Mouse (Mus musculus) heart, postnatal 0 days (tissue): ENCODE results near the gene Gm20431. TPM values are rescaled to one million over a fixed set of nuclear protein-coding genes. Genes with fewer than 3 reads are reported as not detected.

ENCODE experiments used
- ATAC-seq: fragments of 200-750 bp; cut with Nextera tagmentation; 2 replicates; pipeline ENCODE4 v1.8.0; 2017; ENCODE audit warnings: low read depth, moderate number of reproducible peaks, moderate library complexity; ENCODE audit not compliant: insufficient read depth
- DNase-seq: peaks from one replicate; pipeline ENCODE4 v3.0.0-alpha.2; 2016; ENCODE audit warnings: low spot score
- H3K27ac ChIP-seq: fragments of 300-500 bp; sonication (generic); 2 replicates; pipeline ENCODE4 v1.5.1; 2014; ENCODE audit warnings: low read depth, mild to moderate bottlenecking
- H3K27me3 ChIP-seq: fragments of 300-500 bp; sonication (generic); 2 replicates; pipeline ENCODE4 v1.6.1; 2014; ENCODE audit warnings: low read length, mixed read lengths; ENCODE audit not compliant: control insufficient read depth, insufficient read depth
- H3K36me3 ChIP-seq: fragments of 300-500 bp; sonication (generic); replicated peaks from 2 replicates; pipeline ENCODE4 v1.6.1; 2014; ENCODE audit warnings: low read length, mixed read lengths; ENCODE audit not compliant: control insufficient read depth, insufficient read depth
- H3K4me1 ChIP-seq: fragments of 300-500 bp; sonication (generic); 2 replicates; pipeline ENCODE4 v1.6.1; 2014; ENCODE audit warnings: antibody characterized with exemption; ENCODE audit not compliant: control insufficient read depth, insufficient read depth
- H3K4me2 ChIP-seq: fragments of 300-500 bp; sonication (generic); 2 replicates; pipeline ENCODE4 v1.6.1; 2014; ENCODE audit warnings: low read depth, mild to moderate bottlenecking, low read length, moderate library complexity
- H3K4me3 ChIP-seq: fragments of 300-500 bp; sonication (generic); 2 replicates; pipeline ENCODE4 v1.5.1; 2014; ENCODE audit warnings: low read depth, low read length
- H3K9ac ChIP-seq: fragments of 300-500 bp; sonication (generic); replicated peaks from 2 replicates; pipeline ENCODE4 v1.6.1; 2014; ENCODE audit warnings: low read depth, low read length, mixed read lengths
- H3K9me3 ChIP-seq: fragments of 300-500 bp; sonication (generic); replicated peaks from 2 replicates; pipeline ENCODE4 v1.6.1; 2016; ENCODE audit warnings: low read length; ENCODE audit not compliant: control insufficient read depth
- CTCF ChIP-seq: IDR thresholded peaks from 2 replicates; pipeline ENCODE4 v1.5.1; 2016; ENCODE audit warnings: antibody characterized with exemption, control low read depth, low read depth
- EP300 ChIP-seq: IDR thresholded peaks from 2 replicates; pipeline ENCODE4 v1.6.1; 2016; ENCODE audit warnings: antibody characterized with exemption, low read depth
- WGBS: fragments of 180-500 bp; shearing (Covaris S2); extraction: QIAGEN DNeasy Blood & Tissue Kit; methylation state at CpG from one replicate; pipeline ENCODE4 v1.1.7; 2014; 5-methylcytosine and 5-hydroxymethylcytosine counted together
- polyA plus RNA-seq: library from polyadenylated mRNA; unstranded; fragments of >200 nt; fragmentation: Nextera tagmentation; extraction: Ambion mirVana; gene quantifications from 2 replicates; pipeline ENCODE4 v1.2.1, GENCODE M21; 2015
- total RNA-seq: library from RNA; depleted of rRNA; stranded (reverse); fragments of >200 nt; gene quantifications from 2 replicates; pipeline ENCODE4 v1.2.3, GENCODE M21; 2014; ENCODE audit warnings: low replicate concordance

The Gm20431 gene
- total and polyA plus RNA-seq, 2 experiments from 2014 or later = 5.1 to 5.8 TPM

DNA sequence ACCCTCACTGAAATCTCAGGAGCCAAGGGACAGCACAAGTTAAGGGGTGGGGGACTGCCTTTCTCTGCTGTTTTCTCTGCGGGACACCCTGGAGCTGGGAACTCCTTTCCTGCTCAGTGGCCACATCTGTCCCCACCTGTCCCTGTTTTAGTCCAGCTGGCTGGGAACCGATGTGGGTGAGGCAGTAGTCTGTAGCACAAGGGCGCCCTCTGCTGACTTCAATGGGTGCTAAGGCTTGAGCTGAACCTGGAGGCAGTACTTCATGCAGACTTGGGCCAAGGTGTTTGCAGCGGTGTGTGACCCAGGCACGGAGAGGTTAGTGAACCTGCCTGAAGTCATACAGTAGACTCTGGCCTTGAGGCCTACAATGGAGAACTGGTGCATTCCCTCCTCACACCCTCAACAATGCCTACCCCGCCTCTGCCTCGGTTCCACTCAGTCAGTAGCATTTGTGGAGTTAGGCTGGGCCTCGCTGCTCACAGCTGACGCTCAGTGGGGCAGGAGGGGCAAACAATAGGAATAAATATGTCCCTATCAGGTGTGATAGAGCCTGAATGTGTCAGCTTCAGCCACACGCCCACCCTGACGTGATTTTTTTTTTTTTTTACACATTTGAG, 56.0 kb downstream of the Gm20431 start:
- WGBS = 21% methylated on average over 11 of the region's 11 CpGs

DNA sequence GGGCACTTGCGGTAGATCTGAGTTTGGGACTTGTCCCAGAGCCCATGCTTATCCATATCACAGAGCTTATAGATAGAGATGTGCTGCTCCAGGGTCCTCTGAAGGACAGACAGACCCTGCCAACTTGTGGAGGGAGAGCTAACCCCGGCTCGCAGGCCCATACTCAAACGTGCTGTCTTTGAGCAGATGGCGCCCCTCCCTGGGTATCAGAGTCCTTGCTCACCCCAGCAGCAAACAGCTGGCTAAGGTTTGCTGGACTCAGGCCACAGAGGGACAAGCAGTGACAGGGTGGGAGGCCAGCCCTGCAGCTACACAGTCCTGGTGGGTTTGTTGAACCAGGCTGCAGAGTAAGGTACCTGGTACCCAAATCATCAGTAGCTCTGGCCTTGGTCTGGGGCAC, 58.3 kb downstream of the Gm20431 start:
- 39% methylated on average over 5 of the region's 5 CpGs for WGBS

More for the DNA sequence above, 56.0 kb downstream of the Gm20431 start:
- peak; percentile 87 for DNase-seq
- no peak overlapping the region for H3K4me3 ChIP-seq
- peaks cover 20% of the 10 kb centered on the region for H3K36me3 ChIP-seq
- TF ChIP-seq CTCF (peak; percentile 97), EP300 (no peak)
- H3K27ac ChIP-seq = no peak overlapping the region
- ATAC-seq = peak; percentile 69
- H3K4me1 ChIP-seq = peaks cover 6% of the 10 kb centered on the region
- H3K9me3 ChIP-seq = no peaks in the 10 kb centered on the region
- H3K4me2 ChIP-seq = no peak overlapping the region
- no peaks in the 10 kb centered on the region for H3K27me3 ChIP-seq
- H3K9ac ChIP-seq = no peak overlapping the region

DNA sequence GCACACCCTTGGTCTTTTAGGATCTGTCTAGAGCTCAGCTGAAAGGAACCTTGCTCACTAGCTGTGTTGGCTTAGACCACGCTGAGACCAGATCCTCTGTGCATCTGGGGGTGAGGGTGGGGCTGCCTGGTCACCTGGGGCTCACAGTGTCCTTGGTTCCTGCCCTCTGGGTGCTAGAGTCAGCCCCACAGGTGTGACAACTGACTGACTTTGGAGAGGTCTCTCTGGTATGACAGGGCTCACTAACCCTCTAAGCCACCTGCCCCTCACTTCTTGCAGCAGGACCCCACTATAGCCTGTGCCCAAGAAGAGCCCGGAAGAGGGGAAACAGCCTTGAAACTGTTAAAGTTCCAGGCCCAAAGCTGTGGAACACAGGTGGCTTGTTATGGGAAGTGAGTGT, 58.9 kb downstream of the Gm20431 start:
- no peak overlapping the region for H3K4me2 ChIP-seq
- 95% methylated on average over 2 of the region's 2 CpGs for WGBS
- no peak for DNase-seq
- H3K27ac ChIP-seq = no peak overlapping the region
- H3K4me1 ChIP-seq = peaks cover 10% of the 10 kb centered on the region
- no peak overlapping the region for H3K4me3 ChIP-seq
- no peak for TF ChIP-seq EP300
- H3K27me3 ChIP-seq = no peaks in the 10 kb centered on the region
- H3K9ac ChIP-seq = no peak overlapping the region
- peaks cover 6% of the 10 kb centered on the region; the same call in 1 of the 2 replicates for H3K36me3 ChIP-seq
- ATAC-seq = no peak
- no peaks in the 10 kb centered on the region for H3K9me3 ChIP-seq

More for the DNA sequence above, 58.3 kb downstream of the Gm20431 start:
- no peaks in the 10 kb centered on the region for H3K9me3 ChIP-seq
- DNase-seq (no peak), ATAC-seq (peak; percentile 21; the same call in 1 of the 2 replicates)
- H3K36me3 ChIP-seq = peaks cover 7% of the 10 kb centered on the region; the same call in 1 of the 2 replicates
- H3K9ac ChIP-seq = no peak overlapping the region
- H3K4me1 ChIP-seq = peaks cover 6% of the 10 kb centered on the region
- H3K4me2 ChIP-seq = no peak overlapping the region
- H3K4me3 ChIP-seq = no peak overlapping the region
- TF ChIP-seq EP300 = no peak
- TF ChIP-seq CTCF = peak; percentile 39
- H3K27me3 ChIP-seq = no peaks in the 10 kb centered on the region
- no peak overlapping the region for H3K27ac ChIP-seq

DNA sequence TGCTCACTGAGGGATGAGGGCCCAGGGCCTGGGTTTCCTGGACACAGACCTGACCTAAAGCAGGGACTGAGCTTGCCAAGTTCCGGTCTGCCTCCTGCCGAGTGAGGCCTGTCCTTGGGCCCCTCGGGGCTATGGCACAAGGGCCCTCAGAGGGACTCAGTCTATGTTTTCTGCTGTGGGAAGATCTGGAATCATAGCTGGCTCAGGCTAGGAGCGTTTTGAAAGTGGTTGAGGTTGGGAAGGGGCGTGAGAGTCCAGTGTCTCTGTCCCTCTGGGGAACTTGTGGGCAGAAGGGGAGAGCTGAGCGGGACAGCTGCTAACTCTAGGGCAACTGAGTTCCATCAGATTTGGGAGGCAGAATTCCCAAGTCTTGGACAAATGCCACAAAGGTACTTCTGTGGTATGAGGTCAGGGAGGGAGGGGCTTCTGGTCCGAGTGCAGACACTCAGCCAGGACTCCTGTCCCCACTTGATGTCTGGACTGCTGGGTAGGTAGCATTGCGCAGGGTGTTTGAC, 60.8 kb downstream of the Gm20431 start:
- H3K9ac ChIP-seq = no peak overlapping the region
- no peak overlapping the region for H3K4me3 ChIP-seq
- no peak for DNase-seq
- H3K4me2 ChIP-seq = no peak overlapping the region
- H3K4me1 ChIP-seq = peaks cover 13% of the 10 kb centered on the region
- no peak for ATAC-seq
- no peaks in the 10 kb centered on the region for H3K27me3 ChIP-seq
- 58% methylated on average over 8 of the region's 8 CpGs for WGBS
- H3K9me3 ChIP-seq = no peaks in the 10 kb centered on the region
- TF ChIP-seq EP300 (no peak), CTCF (no peak)
- H3K36me3 ChIP-seq = no peaks in the 10 kb centered on the region
- H3K27ac ChIP-seq = no peak overlapping the region

DNA sequence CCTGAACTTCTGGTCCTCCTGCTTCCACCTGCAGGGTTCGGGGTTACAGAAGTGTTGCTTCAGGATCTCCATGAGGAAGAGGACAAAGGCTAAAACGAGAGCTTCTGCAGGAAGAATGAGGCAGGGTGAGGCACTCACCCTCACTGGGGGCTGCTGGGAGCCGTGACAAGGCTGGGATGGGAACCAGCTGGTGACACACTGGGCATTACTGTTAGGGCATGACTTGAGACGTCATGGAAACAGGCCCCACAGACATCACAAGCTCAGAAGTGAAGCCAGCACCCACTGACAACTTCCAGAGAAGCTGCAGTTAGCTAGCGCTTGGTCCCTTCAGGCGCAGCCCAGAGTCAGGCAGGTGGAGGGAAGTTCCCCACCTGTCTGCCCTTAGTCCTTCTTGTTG, 61.4 kb downstream of the Gm20431 start:
- Histone ChIP-seq H3K27ac (no peak overlapping the region), H3K36me3 (no peaks in the 10 kb centered on the region), H3K4me3 (no peak overlapping the region), H3K9me3 (no peaks in the 10 kb centered on the region), H3K9ac (no peak overlapping the region), H3K4me1 (peaks cover 13% of the 10 kb centered on the region), H3K27me3 (no peaks in the 10 kb centered on the region), H3K4me2 (no peak overlapping the region)
- WGBS = 76% methylated on average over 6 of the region's 6 CpGs
- DNase-seq = no peak
- no peak for ATAC-seq
- TF ChIP-seq EP300 = no peak
- TF ChIP-seq CTCF = no peak

DNA sequence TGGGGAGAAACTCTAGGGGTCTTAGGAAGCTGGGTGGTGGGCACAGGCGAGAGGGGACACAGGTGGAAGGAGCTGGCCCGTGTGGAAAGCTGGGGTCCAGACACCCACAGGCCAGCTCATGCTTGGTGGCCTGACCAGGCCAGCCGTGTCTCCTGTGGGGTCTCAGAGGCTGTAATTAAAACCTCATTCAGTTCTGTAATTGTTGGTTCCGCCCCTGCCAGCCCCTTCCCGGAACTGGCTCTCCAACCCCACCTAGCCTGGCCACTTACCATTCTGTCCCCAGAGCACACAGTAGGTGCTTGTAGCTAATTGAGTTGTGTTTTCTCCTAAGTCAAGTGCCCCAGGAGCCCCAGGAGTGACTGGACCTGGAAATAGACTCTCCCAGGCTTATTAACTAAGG, 62.1 kb downstream of the Gm20431 start:
- Histone ChIP-seq H3K4me1 (peaks cover 13% of the 10 kb centered on the region), H3K4me2 (no peak overlapping the region), H3K9ac (no peak overlapping the region), H3K27ac (no peak overlapping the region), H3K36me3 (no peaks in the 10 kb centered on the region), H3K9me3 (no peaks in the 10 kb centered on the region), H3K4me3 (no peak overlapping the region), H3K27me3 (no peaks in the 10 kb centered on the region)
- WGBS = 91% methylated on average over 5 of the region's 5 CpGs
- ATAC-seq = no peak
- no peak for DNase-seq
- no peak for TF ChIP-seq EP300
- TF ChIP-seq CTCF = no peak
